Comparison of ENCODE assay signal across 14 mouse cellular contexts in the genomic region with DNA sequence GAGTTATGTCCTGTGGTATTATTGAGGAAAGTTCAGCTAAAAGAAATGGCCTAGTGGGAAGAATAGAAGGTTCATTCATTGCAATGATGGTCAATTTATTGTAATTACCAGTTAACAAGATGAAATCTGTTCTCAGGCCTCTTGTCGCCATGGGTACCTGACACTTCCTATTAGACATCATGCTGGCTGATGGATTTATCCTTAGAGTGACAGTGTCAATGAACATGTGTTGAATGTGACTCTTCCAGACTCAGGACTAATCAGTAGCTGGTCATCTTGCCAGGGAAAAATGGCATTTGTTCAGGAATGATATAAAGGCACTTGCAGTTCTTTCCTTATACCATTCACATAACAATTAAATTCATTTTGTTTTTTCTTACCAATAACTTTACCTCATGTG.
"Had no signal": no experiment of that assay in that cellular context is flagged by ENCODE, and none has a peak within 500 bp of the region (broad histone marks: within the 10 kb centered on the region; RNA-seq: fewer than 3 reads in every experiment).

No protein-coding gene starts in this region.

- H3K4me3 ChIP-seq: limb, embryonic 10.5 days; liver, embryonic 15.5 days; neural tube, embryonic 12.5 days had no signal

- H3K36me3 ChIP-seq: limb, embryonic 10.5 days; liver, embryonic 15.5 days; neural tube, embryonic 12.5 days had no signal

- H3K9me3 ChIP-seq: limb, embryonic 10.5 days; liver, embryonic 15.5 days; neural tube, embryonic 12.5 days had no signal

- H3K27ac ChIP-seq: kidney, postnatal 0 days; limb, embryonic 10.5 days; liver, embryonic 15.5 days; neural tube, embryonic 12.5 days had no signal

- H3K9ac ChIP-seq: liver, embryonic 15.5 days; neural tube, embryonic 12.5 days had no signal

- ATAC-seq: lung, postnatal 0 days had no signal

- DNase-seq: kidney, postnatal 36 days; layer of hippocampus, adult 9-11 months; lung, adult 2 months; lung, postnatal 36 days; midbrain, embryonic 14.5 days; right cerebral cortex, adult 18-20 months; right cerebral cortex, postnatal 25 days; thymus, postnatal 36 days had no signal

- H3K27me3 ChIP-seq: liver, embryonic 15.5 days; neural tube, embryonic 12.5 days had no signal

- H3K4me1 ChIP-seq: limb, embryonic 10.5 days; liver, embryonic 15.5 days; neural tube, embryonic 12.5 days had no signal

- H3K4me2 ChIP-seq: liver, embryonic 11.5 days; liver, embryonic 15.5 days; neural tube, embryonic 12.5 days had no signal
